Mouse (Mus musculus) mature B cell (primary cell): ENCODE data around the gene Trcg1.

Experiments
- in situ Hi-C: fragments of 300-500 bp; cut with MboI; formaldehyde crosslinking; loops from 2 replicates; pipeline ENCODE4 v1.14.3; 2019

Trcg1 gene

DNA sequence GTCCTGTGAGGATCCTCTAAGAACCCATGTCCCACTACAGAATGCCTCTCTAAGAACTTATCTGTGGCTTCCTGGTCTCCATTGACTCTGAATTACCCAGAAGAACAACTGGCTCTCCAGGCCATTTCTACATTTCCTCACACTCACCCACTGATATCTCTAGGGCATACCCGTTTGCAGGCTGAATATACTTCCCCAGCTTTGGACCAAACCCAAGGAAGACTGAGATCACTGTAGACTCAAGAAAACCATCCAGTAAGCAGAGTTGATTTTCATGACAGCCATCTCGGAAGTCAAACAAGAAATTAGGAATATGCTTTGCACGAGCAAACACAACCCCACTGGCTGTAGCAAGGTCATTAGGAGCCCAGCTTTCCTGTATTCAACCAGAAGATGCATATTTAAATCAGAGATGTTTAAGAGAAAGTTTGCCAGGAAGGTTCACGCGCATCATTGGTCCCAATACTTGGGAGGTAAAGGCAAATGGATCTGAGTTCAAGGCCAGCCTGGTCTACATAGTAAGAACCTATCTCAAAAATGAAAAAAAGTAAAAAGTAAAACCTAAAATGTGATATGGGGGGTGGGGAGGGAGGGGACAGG, 3.9 kb upstream of the Trcg1 start:
- in situ Hi-C loops, result no loop called here

DNA sequence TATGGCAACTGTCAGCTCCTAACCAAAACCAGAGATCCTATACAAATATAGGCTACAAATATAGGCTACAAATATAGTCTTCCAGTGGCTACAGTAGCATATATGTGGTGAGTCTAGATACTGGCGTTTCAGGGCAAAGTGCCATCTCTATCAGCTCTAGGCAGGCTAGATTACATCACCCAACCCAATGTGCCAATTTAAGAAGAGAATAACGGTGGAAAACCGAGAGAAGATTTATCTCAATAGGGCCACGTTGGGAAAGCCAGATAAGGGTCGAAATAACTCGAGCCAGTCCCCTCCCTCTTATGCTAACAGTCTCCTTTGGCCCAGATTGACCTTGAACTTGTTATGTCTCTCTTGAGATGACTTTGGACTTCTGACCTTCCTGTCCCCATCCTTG, 3.2 kb upstream of the Trcg1 start:
- in situ Hi-C loops, result no loop called here

DNA sequence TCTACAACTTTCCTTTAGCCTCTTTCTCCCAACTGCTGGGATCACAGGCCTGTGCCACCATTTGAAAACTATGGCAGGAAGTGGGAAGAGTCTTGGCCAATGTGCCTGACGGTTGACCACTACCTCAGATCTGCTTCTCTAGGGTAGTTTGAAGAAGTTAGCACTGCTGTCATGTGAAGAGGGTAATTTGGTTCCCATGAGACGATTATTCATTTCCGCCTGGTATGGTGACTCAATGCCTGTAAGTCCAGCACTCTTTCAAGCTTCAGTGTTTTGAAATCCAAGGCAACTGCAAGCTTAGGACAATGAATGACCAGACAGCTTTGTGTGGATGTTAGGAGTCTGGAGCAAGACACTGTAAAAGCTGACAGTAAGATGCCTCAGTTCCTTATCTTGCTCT, 2.6 kb upstream of the Trcg1 start:
- in situ Hi-C loops, result no loop called here

DNA sequence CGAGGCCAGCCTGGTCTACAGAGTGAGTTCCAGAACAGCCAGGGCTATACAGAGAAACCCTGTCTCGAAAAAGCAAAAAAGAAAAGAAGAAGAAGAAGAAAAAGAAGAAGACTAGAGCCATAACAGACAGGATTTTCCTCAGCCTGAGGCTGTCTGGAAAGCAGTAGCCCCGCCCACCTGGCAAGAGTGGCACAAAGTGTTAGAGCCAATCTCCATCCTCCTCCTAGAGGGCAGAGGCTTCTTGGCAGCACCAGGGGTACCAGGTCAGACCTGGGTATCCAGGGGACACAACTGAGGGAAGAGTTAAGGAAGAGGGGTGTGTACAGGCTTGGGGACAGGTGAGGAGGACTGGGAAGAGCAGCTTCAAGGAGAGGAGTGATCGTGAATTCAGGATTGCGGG, 1.3 kb downstream of the Trcg1 start:
- in situ Hi-C loops, result no loop called here

DNA sequence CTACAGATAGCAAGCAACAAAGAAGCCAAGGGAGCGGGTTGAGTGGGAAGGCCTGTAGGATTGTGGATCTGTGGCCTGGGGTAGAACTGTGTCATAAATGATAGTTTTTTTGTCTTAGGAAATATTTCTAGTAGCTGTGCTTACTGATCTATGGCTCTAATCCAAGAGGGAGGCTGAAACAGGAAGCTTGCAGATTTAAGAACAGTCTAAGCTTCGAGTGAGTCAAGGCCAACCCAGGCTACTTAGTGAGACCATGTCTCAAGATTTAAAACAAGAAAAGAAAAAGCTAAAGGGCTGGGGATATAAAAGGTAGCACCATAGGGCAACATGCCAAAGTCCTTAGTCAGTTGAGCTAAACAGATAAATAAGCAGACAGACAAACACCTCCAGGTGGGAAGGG, 1.9 kb downstream of the Trcg1 start:
- in situ Hi-C loops, result no loop called here

DNA sequence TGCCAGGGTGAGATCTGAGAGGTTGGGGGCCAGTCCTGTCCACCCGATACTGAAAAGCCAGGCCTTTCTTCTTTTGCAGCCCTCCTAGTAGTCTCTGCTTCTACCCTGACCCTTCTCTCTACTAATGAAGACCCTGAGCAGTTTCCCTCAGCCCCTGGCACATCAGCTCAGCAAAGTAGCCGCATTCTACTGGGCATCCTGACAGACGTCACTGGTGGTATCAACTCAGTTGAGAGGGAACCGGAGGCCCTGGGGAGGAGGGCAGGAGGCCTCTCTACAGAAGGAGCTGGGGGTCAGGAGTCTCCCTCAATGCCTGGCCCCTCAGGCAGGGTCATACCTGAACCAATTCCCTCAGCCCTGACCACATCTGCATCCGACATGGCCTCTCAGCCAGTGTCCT, 4.8 kb downstream of the Trcg1 start:
- in situ Hi-C loops, result no loop called here

DNA sequence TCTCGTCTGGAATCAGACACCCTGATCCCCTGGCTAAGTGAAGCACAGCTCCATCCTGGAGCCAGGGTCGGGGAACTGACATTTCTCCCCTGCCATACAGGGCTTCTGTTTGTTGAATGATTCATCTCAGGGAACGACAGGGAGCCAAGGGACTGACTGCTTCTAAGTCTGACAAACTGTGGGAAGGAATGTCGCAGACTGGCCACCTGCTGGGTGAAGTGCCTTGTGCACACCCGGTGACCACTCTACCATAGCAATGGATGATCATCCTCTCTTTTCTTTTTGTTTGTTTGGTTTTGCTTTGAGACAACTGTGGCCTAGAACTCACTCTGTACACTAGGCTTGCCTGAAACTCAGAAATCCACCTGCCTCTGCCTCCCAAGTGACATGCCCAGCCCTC, 6.6 kb downstream of the Trcg1 start:
- in situ Hi-C loops, result no loop called here

DNA sequence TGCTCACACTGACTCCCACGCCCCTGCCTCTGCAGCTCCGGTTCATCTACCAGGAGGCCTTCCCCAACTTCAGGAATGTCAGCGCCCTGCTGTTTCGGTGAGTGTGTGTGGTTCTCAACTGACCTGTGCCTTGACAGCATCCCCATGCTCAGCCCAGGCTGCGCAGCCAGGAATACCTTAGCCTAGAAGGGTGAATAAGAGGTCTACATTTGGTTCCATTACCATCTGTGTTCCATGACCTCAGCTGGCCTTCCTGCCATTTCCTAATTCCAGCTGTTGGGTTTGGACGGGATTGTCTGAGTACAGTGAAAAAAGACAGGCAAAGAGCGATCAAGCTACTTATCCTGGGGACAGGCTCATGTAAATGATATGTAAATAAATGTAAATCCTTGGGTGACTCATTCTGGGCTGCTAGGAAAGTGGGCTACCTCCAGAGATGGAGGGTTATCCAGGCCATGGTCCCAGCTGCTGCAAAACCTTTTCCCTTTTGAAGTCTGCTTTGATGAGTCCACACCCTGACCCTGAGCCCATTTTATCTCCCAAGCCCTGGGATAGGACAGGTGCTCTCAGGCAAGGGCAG, 7.8 kb downstream of the Trcg1 start:
- in situ Hi-C loops, result no loop called here

DNA sequence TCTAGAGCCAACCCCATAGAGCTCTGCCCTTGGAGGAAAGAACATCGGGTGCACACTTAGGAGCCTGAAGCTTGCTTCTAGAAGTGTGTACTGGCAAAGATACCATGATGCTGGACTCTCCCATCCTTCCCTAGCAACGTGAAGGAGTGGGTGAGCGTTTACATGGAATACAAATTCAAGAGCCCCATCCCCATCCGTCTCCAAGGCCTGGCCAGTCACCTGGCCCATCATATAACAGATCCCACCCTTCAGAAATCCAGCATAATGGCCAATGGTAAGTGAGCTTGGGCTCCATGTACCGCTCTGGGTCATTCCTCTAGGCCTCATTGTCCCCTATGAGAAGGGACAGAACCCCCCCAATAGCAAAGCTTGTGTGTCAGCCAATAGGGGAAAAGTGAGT, 10.1 kb downstream of the Trcg1 start:
- in situ Hi-C loops, result no loop called here

DNA sequence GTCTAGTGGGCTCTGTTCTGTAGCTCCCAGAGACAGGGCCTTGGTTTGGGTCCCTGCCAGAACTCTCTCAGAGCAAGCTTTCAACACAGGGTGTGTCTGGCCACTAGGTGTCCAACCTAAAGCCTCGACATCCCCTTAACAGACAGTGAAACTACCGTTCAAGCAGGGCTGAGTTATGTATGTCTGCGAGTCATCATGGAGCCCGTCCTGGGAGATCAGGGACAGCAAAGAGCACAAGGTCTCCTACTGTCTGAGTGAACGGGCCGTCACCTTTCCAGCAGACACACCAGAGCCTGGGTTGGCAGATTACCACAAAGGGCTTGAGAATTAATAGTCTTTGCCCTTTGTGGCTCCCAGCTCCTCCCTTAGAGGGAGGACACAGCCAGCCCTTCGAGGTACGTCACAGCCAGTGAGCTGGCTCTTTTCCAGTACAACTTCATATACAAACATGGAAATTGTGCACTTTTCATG, 10.9 kb downstream of the Trcg1 start:
- in situ Hi-C loops, result no loop called here

DNA sequence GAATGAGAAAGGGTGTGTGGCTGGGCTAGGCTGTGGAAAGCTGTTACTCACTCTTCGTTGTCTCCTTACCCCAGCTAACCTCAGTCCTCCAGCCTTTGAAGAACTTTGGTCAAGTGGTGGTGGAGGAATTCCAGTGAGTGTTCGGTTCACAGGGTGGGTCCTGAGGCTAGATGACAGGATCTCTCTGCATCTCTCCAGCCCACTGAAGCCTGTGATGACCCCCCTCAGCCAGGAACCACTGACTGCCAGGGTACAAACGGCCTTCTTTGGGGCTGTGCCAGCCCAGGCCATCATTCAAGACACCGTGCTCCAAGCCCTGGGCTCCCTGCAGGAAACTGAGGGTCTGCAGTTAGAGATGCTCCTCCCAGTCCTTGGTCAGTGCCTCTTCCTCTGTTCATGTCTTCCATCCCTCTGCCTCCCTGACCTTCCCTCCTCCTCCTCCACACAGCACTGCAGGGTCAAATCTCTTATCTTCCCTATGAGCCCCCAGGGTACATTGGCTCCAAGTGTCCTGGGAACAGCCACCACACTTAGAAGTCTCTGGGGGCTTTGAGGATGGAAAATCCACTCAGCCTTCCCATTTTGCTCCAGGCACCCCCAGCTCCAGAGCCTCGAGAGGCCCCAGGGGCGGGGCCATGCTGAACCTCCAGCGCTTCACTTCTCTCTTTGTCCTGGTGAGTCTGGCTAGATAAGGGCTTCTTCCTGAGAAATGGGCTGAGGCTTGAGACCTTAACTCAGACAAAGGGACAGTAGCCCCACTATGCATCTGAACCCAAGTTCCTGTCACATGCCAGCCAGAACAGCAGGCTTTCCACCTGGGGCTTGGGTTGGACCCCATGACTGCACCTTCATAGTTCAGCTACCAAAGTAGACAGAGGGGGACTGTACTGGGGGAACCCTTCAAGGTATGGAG, 11.9 kb downstream of the Trcg1 start:
- in situ Hi-C loops, result no loop called here

DNA sequence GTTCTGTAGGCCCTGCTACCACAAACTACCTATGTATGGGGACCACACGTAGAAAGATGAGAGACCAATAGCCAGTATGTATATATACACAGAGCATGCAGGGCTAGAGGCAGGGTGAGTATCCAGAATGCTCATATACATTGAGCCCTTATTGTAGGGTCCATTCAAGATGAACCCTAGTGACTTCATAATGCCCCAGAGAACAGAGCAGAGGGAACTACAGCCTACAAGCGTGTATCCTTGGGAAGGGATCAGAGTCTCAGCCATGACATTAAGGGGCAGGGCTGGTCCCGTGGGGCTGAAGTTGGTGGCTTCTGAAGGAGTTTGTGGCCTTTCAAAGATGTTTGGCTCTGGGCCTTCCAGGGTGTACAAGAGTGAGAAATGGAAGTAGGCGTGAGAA, 13.7 kb downstream of the Trcg1 start:
- in situ Hi-C loops, result loop anchor here (10.0 kb wide), 1 partner anchor 105 kb away; no protein-coding TSS in a partner anchor

DNA sequence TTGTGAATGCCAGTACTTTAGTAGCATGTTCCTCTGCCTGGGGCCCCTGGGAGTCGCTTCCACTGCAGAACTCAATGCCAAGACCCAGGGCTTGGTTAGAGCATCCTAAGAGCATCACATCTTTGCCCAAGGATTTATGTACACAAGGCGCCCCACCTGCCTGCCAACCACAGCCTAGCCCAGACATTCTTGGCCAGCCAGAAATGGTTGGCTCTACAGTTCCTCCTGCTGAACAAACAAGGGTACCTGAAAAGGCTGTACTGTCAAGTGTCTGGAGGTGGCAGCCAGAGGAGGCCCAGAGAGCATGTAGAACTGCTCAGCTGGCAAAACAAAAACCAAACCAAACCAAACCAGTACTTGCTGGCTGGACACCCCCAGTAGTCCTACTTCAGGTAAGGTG, 14.8 kb downstream of the Trcg1 start:
- in situ Hi-C loops, result loop anchor here (10.0 kb wide), 1 partner anchor 104 kb away; no protein-coding TSS in a partner anchor

DNA sequence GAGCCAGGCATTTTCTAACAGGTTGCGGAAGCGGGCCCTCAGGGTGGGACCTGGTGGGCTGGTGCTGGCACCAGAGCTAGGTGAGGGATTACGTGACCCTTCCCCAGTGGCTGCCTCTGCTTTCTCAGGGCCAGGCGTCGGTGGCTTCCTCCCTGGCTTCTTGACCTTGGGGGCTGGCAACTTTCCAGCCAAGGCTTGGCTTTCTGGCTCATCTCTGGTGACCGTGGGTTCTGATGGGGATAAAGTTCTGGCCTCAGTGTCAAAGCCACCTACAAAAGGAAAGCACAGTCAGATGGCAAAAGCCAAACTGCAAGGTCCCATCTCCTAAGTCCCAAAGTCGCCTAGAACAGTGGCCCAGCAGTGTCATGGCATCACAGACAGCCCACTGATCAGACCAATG, 17.7 kb downstream of the Trcg1 start:
- in situ Hi-C loops, result loop anchor here (10.0 kb wide), 1 partner anchor 101 kb away; no protein-coding TSS in a partner anchor

DNA sequence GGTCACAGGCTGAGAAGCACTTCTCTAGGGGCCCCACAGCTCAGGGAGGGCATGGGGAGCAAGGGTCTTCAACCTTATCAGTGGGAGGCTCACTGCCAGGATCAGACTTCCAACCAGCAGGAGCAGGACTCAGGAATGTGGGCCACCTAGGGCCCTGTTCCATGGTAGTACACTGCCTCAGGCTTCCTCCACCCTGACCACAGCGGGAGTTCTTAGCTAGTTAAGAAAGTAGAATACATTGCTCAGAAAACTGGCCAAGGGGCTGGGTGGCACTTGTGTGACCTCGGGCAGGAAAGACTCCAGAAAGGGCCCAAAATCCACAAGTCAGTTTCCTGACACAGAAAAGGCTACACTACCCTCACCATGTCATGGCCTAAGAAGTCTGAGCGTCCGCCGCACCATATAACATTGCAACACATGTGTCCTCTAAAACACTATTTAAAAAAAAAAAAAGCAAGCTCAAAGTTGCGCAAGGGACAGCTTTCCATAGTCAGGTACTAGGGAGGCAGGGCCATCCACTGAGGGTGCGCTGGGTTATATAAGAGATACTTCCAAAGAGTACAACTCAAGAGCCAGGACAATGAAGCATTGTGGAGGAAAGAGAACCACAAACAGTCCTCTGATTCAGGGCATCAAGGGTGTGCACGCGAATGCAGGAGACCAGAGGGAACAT, 18.6 kb downstream of the Trcg1 start:
- in situ Hi-C loops, result loop anchor here (5.0 to 10.0 kb wide), 2 partner anchors 100 to 187 kb away; partner anchors contain the start of gene Ppcdc

DNA sequence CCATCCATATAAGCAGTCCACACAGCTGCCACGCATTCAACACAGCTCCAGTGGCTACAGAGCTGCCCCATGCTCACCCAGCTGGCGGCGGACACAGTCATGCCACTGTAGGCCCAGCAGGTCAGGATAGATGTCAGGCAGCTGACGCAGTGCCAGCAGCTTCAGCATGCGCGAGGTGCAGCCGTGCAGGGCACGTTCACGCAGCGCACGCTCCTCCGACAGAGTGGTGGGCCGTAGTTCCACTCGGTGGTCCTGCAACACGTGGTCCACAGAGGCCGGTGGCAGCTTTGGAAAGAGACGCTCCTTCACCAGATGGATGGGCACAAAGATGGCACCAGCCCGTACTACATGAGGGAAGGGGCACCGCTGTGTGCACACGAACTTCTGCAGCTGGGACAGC, 20.0 kb downstream of the Trcg1 start:
- in situ Hi-C loops, result loop anchor here (5.0 to 10.0 kb wide), 2 partner anchors 98 to 186 kb away; partner anchors contain the start of gene Ppcdc

DNA sequence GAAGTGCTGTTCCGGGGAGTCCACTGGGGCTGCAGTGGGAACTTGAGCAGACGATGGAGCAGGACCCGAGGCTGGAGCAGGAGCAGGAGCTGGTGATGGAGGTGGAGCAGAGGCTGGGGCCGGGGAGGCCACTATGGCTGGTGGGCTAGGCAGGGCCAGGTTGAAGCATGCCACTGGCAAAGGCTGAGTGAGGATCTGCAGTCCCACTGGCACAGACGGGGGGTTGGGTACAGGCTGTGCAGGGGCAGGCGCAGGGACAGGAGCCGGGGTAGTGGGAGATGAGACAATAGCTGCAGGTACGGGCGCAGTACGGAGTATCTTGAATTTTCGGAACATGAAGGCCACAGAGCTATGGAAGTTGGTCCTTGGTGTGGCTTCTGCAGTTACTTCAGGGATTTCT, 20.5 kb downstream of the Trcg1 start:
- in situ Hi-C loops, result loop anchor here (5.0 to 10.0 kb wide), 2 partner anchors 98 to 185 kb away; partner anchors contain the start of gene Ppcdc

DNA sequence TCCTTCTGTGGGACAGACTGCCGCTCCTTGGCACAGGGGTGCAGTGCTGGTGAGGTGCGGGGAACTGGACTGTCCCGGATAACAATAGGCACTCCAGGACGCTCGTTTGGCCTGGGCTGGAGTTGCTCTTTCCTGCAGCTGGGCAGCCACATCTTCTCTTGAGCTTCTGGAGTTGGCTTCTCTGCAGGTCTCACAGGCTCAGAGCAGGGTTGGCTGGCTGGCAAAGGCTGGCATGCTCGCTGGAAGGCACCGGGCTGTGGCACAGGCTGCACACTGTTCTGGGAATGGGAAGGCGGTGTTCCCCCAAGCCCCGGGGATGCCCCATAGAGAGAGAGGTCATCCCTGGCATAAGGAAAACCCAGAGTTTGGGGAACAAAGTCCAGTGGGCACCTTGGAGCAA, 21.3 kb downstream of the Trcg1 start:
- in situ Hi-C loops, result loop anchor here (5.0 to 10.0 kb wide), 2 partner anchors 97 to 185 kb away; partner anchors contain the start of gene Ppcdc

DNA sequence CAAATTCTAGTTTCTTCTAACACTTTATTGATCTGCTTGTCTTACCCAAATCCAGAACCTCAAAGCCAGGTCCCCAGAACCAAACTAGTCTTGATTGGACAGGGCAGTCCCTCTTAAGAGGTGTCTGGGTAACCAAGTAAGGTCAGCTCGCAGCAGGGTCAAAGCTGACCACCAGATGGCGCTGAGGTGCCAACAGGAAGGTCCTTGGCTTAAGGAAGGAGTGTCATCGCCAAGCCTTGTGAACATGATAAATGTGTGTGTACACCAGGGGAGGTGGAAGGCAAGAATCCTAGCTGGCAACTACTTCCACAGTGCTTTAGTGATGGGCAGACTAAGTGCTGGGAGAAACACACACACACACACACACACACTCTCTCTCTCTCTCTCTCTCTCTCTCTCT, 23.4 kb downstream of the Trcg1 start:
- in situ Hi-C loops, result loop anchor here (5.0 to 10.0 kb wide), 2 partner anchors 95 to 183 kb away; partner anchors contain the start of gene Ppcdc

DNA sequence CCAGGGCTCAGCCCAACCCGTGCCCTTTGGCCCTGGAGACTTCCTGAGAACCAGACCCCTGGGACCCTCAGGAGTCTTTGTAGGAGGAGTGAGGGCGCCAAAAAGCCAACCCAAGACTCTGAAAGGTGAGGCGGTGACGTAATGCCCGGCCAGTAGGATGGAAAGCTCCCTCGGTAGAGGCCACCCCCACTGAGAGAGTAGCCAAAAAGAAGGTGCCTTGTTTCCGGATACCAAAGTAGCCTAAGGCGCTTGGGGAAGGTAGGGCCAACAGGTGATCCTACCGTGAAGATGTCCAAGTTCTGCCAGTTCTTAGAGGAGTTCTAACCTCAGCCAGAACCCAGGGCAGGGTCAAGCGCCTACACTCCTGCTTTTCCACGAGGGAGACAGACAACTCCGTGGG, 24.6 kb downstream of the Trcg1 start:
- in situ Hi-C loops, result no loop called here

DNA sequence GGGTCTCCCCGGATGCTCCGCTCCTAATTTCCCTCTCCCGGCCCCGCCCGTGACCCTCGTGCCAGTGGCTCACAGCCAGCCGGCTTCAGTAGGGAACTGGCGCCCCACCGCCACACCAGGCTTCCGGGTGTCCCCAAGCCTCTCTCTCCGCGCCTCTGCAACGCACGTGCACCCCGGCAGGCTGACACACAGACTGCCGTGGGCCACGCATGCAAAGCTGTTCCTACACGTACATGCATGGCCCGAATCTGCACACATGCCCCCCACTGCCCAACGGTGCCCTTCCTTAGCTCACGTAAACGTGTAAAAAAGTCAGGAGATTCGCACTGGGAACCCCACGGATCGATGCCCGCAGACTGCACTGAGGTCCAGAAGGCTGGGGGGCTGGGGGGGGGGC, 25.2 kb downstream of the Trcg1 start:
- in situ Hi-C loops, result no loop called here
